In genomic region chr16:38088126-38088628, GRCm38 (mm10) we compare ENCODE assay signal across 7 mouse cellular contexts. TPM values are rescaled to one million over a fixed set of nuclear protein-coding genes. Genes with fewer than 3 reads are reported as not detected.
DNase-seq lines count a peak whose midpoint lies in the region; ATAC-seq lines count a peak whose summit lies in the region.

No protein-coding gene starts in this region.

- ATAC-seq in erythroid progenitor cell, adult 5-6 weeks (replicated peaks; ENCODE audit: low FRiP score, poor library complexity, severe bottlenecking), result peak; percentile 46
- ATAC-seq in liver, embryonic 13.5 days (ENCODE audit: low read depth), result peak; percentile 52

- no peaks in the 10 kb centered on the region for H3K36me3 ChIP-seq in liver, embryonic 13.5 days

- peak; percentile 46 for DNase-seq in left cerebral cortex, adult 11 months (ENCODE audit: low spot score)
- DNase-seq in left cerebral cortex, postnatal 25 days (ENCODE audit: low spot score in 2 of 2), result no peak
- peak; percentile 87 for DNase-seq in NIH3T3 (ENCODE audit: low read depth)
- DNase-seq in liver, embryonic 13.5 days, result no peak
- DNase-seq in yolk sac, embryonic 10.5 days (ENCODE audit: low spot score), result peak; percentile 87
- DNase-seq in B cell, adult 2 months, result no peak

- H3K27me3 ChIP-seq in liver, embryonic 13.5 days, result no peaks in the 10 kb centered on the region

- H3K4me2 ChIP-seq in liver, embryonic 13.5 days, result peak overlapping the region; percentile 94

- H3K27ac ChIP-seq in liver, embryonic 13.5 days, result peak overlapping the region; percentile 99

- H3K9ac ChIP-seq in liver, embryonic 13.5 days, result peak overlapping the region; percentile 89

- H3K4me1 ChIP-seq in liver, embryonic 13.5 days (replicated peaks), result peaks cover 25% of the 10 kb centered on the region

- H3K9me3 ChIP-seq in liver, embryonic 13.5 days (replicated peaks), result no peaks in the 10 kb centered on the region

- intact Hi-C loops in left cerebral cortex, postnatal 25 days (cut with DNase I), result loop anchor here (2.0 kb wide), 1 partner anchor 99 kb away; no protein-coding TSS in a partner anchor

- WGBS in liver, embryonic 13.5 days (ENCODE audit: insufficient replicate concordance), result under 1% methylated on average over 40 of the region's 40 CpGs

- peak overlapping the region; percentile 97 for H3K4me3 ChIP-seq in liver, embryonic 13.5 days (replicated peaks)

RNA-seq across cellular contexts. Expression of gene Gsk3b, which starts 0.6 kb away (rescaled TPM):
- 100 to 1,000 TPM; 177 TPM for total RNA-seq in left cerebral cortex, postnatal 25 days (2021)
- 55.3 and 62.7 TPM in 2 replicates for total RNA-seq in erythroid progenitor cell, adult 5-6 weeks (2015; ENCODE audit: low replicate concordance)
- 55.7 and 62.5 TPM in 2 replicates for total RNA-seq in erythroid progenitor cell, adult 5-6 weeks (2017; ENCODE audit: low replicate concordance)
- polyA plus RNA-seq in liver, embryonic 13.5 days (2015; fragmentation: Nextera tagmentation; extraction: Ambion mirVana), result 12.8 and 14.3 TPM in 2 replicates

Comparison
In these comparisons a context has a peak if more than half of its experiments do, and no peak if none do; other contexts are left out.
1. DNase-seq: peak in left cerebral cortex, adult 11 months (single experiment), NIH3T3 (single experiment) and yolk sac, embryonic 10.5 days (single experiment); none in left cerebral cortex, postnatal 25 days (0 of 2), liver, embryonic 13.5 days (single experiment) and B cell, adult 2 months (0 of 2).